Mouse (Mus musculus) heart, adult 8-10 months (tissue): Measurements from ENCODE around the gene Tacc2. TPM values are rescaled to one million over a fixed set of nuclear protein-coding genes. Genes with fewer than 3 reads are reported as not detected.
"Not testable (repeated sequence)": the region's sequence is repeated elsewhere in the genome, so short reads cannot be mapped to it uniquely, and the experiment has no call there.

Experiments used
- DNase-seq: peaks from one replicate; pipeline ENCODE4 v3.0.0; 2022; ENCODE audit warnings: low spot score
- total RNA-seq, 4 experiments: library from RNA; stranded (reverse); gene quantifications; 2 replicates each; pipeline ENCODE4 v1.2.4; 2022

The Tacc2 gene
- 100 to 1,000 TPM; 403 to 491 (median 419) TPM for total RNA-seq

DNA sequence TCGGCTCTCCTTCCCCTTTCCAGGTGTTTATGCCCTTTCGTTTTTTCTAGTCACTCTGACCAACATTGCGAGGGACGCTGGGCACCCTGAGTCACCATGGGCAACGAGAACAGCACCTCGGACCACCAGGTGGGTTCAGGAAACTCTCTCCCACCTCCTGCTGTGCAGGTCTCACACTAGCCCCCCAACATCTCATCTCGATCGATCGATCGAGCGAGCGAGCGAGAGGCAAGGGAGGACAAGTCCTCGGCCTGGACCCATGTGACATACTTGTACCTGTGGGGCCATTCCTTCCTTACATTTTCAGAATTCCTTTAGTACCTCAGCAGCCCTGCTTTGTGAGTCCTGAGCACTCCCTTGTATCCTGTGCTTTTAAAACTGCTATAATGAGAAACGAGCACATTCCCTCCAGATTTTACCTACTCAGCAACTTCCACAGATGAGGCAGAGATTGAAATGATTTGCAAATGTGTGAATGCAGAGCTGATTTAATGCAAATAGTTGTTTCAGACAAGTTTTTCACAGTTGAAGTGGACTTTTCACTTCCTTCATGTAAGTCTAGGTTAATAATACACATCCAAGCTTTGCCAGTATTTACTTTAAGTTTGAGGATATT lies at the start of gene Tacc2:
Tacc2 (plus strand) TSS at position 51 of the 616 bp plus-strand sequence.
- no peak for DNase-seq

DNA sequence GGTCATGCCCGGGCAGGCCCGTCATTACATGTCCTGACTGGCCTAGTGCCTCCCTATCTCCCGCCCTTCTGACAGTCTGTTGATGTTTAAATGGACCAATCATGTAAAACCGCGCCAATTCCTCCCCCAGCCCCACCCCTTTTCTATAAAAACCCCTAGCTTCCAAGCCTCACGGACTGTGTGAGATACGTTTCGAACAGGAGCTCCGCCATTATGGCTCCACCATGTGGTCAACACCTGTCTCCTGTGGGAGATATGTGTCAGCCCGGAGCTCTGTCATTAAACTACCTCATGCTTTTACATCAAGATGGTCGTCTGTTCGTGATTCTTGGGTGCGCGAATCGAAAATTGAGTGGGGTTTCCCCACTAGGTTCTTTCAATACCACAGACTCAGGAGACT lies 46.1 kb upstream of the Tacc2 start:
- not testable (repeated sequence) for DNase-seq

DNA sequence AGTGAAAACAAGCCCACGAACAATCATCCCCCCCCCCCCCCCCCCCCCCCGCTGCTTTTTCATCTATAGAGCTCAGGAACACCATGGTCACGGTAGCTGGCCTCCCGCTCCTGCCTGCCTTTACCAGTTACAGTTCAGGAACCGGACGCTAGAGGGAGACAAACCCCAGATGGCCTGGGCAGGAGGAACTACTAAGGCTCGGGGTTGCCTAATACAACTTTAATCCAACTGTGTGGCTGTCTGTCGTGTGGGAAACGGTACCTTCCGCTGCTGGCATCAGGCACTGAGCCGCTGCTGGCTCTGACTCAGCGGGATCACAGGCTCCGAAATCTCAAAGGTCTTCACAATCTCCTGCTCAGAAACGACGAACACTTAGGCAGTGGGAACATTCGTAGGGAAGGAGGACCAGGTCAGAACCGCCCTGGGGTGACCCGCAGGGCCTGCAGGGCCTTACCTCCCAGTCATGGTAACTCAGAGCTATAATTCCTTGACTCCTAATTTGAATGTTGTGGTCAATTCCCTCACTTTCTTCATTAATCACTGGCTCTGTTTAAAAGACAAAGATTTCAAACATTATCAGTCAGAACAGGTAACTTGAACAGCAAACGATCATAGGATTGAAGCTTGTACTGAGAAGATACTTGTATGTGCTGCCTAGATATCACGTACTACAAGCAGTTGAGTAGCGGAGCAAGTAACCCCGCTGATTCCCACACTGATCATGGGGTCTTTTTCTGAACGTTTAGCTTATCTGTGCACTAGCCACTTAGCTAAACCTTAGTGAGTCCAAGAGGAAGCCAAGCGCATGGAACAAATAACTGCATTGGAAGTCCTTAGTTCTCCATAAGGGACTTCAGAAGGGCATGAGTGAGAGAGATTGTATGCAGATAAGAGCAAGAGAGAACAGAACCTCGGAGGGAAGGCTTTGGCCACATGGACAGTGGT lies 43.6 kb upstream of the Tacc2 start:
- peak; percentile 90 for DNase-seq

DNA sequence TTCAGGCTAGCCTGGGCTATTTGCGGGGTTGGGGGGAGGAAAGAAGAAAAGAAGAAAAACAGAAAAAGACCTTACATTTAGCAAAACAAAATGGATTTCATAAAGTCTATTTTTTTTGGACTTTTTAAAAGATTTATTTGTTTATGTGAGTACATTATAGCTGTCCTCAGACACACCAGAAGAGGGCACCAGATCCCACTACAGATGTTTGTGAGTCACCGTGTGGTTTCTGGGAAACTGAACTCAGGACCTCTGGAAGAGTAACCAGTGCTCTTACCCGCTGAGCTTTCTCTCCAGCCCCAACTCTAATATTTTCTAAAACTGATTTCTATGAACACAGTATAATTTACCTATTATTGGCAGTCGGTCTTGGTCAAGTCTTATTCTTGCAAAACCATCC lies 42.1 kb upstream of the Tacc2 start:
- DNase-seq, result no peak

- DNase-seq, result no peak
These were observed 40.2 kb upstream of the Tacc2 start for GRCm38 (mm10) chr7:130537068-130537467.

- DNase-seq, result no peak
These were observed 37.1 kb upstream of the Tacc2 start for GRCm38 (mm10) chr7:130540176-130540575.

GRCm38 (mm10) chr7:130543181-130543580 lies 34.1 kb upstream of the Tacc2 start:
- no peak for DNase-seq

GRCm38 (mm10) chr7:130545401-130545800 lies 31.8 kb upstream of the Tacc2 start:
- no peak for DNase-seq

DNA sequence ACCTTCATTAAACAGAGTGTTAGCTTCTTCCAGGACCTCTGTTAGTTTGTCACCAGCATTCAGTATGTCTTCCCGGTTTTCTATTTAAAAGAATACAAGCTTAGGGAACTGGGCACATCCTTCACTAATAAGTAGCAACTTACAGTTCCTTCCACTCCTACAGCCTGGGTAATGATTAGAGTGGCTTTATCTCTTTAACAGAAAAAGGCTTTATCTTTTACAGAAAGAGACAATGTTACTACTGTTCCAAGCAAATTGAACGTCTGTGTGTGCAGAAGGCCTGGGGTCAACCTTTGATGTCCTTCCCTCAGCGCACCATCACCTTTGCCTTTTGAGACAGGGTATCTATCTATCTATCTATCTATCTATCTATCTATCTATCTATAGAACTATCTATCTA lies 31.3 kb upstream of the Tacc2 start:
- no peak for DNase-seq

GRCm38 (mm10) chr7:130546421-130546790 lies 30.8 kb upstream of the Tacc2 start:
- DNase-seq, result no peak

DNA sequence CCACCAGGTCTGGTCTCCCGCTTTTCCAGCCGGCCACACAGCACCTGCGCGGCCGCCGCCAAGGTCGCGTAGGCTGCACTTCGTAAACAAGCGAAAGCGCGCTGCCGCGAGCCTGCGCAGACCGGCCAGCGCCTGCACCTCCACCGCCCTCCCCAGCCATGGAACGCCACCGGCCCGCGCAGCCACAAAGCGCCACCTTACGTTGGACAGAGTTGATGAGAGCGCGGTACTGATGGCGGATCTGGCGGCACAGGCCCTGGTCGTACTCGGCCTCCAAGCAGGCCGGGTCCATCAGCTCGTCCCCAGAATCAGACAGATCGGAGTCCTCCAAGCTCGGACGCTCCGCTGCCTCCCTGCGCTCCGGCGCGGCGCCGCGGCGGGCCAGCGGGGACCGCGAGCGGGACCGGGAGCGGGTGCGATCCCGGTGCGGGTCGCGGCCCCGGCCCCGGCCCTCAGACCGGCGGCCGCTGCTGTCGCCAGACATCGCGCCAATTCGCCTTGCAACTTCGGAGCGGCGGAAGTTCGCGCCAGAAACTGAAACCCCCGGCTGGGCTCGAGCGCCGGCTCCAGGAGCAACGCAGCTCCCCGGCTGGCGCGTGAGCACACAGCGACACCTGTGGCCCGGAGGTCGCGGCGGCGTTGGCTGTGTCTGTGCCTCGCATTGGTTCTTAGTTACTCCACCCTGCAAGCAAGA lies 30.3 kb upstream of the Tacc2 start:
- peak; percentile 91 for DNase-seq

DNA sequence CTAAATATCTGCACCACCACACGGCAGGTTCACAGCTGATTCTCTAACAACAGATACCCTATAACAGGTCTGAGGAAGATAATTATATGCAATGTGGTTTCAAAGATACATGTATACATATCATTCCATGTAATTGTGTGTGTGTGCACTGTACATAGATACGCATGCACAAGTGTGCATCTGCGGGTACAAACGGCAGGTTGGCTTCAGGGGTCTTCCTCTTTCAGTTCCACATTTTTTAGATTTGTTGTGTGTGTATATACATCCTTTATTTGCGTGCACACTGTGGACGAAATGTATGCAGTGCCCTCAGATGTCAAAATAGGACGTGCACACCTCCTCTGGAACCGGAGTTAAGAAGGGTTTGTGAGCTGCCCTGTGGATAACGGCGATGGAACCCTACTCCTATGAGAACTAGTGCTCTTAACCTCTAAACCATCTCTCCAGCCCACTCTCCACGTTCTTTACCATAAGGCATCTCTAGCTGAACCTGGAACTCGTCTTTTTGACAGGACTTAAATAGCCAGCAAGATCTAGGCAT lies 29.5 kb upstream of the Tacc2 start:
- DNase-seq, result no peak

GRCm38 (mm10) chr7:130552780-130553179 lies 24.5 kb upstream of the Tacc2 start:
- DNase-seq, result peak; percentile 49

DNA sequence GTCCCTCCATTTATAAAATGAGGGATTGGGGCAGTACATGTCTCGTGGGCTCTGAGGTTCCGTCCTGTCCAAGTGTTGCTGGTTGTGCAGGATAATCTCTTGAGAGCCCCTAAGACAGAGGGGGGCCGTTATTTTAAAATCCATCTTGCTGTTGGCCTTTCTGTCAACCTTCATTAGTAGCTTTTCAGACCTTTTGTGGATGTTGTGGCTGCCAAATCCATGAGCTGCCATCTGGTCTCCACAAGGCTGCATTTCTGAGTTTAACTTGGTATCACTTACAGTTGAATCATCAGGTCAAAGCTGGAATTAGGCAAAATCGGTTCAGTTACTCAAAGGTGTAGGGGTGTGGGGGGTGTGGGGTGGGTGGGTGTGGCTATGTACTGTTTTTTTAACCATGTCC lies 23.9 kb upstream of the Tacc2 start:
- DNase-seq, result no peak

DNA sequence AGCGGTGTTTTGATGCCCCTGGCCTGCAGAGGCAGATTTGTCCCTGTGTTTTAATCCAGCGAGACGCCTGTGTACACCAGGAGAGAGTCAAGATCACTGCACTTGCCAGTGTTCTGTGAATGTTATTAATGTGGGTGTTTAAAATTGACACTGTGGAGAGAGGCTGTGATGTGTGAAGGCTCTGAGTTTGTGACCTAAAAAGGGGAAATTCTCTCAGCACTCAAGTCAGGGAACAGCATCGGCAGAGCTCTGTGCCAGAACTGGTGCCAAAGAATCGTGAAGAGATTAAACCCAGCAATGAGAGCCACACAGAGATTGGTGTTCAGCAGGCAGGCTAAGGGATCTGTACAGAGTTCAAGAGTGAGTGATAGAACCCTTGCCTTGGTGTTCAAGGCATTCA lies 21.6 kb upstream of the Tacc2 start:
- DNase-seq, result no peak

DNA sequence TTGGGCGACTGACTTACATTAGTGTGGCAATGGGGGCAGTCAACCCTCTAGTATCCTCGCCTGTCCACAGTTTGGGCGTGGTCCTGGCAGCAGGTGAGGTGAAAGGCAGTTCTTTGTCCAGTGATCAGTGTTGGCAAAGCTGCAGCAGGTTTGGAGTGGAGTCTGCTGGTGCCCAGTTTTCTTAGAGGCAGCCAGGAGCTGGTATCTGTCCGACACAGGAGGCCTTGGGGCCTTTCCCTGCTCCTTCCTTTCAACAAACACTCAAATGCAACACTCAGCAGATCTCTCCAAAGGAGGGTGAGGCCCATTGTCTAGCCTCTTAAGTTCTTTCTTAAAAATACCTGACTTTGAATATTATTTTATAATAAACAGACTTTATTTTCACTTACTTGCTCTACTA lies 18.6 kb upstream of the Tacc2 start:
- DNase-seq, result no peak

- no peak for DNase-seq
These were observed 16.3 kb upstream of the Tacc2 start for GRCm38 (mm10) chr7:130560933-130561332.

GRCm38 (mm10) chr7:130563276-130563675 lies 14.0 kb upstream of the Tacc2 start:
- no peak for DNase-seq

GRCm38 (mm10) chr7:130563880-130564279 lies 13.4 kb upstream of the Tacc2 start:
- DNase-seq, result no peak

- no peak for DNase-seq
These were observed 12.6 kb upstream of the Tacc2 start for GRCm38 (mm10) chr7:130564596-130564995.

DNA sequence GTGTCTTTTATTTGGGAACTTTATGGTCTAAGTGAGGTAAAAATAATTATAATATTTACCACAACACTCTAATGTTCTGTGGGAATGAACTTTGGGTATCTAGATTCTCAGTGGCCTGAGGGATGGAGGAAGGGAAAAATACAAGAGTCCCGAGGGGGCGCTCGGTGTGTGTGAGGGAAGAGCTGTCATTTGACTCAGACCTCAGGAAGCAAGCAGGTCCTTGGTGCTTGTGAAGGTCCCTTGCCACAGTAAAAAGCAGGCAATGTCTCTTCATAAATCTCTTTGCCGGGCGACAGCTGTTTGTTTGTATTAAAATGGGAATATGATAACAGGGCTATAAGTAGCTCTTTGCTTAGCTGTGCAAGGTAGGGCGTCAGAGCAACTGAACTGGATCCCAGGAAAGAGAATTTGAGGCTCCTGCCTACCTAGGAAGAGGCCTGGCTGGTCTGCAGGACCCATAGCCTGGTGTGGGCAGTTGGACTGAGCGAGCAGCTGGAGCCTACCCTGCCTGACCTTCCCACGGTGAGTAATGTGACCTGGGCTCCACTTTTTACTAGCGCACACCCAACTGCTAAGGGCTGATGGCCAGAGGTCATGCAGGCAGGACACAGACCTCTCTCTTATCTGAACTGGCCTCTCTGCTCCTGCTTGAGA lies 8.3 kb upstream of the Tacc2 start:
- DNase-seq, result no peak

DNA sequence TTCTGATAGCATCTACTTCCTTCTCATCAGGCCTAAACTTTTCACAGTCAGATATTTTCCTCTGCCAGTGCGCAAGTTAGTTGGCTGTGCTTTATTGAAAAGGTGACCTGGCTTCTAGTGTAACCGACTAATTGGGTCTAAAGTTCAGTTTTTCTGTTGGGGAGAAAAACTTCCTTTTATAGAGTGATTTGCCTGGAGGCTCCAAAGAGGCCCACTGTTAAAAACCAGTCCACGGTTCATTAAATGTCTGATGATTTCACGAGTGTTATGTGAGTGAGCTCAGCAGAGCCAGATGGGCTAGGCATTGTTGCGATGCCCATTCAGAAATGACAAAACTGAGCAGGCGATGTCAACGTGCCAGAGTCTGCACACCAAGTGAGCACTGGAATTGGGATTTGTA lies 6.8 kb upstream of the Tacc2 start:
- DNase-seq, result no peak
